Mouse (Mus musculus) ES-Bruce4 (cell line): ENCODE results near the gene Prkce.

Source experiments
- CTCF ChIP-seq: IDR thresholded peaks from one replicate; pipeline ENCODE4 v1.8.1; 2011; ENCODE audit warnings: low read depth, low read length
- EP300 ChIP-seq: IDR thresholded peaks from 2 replicates; pipeline ENCODE4 v1.6.1; 2011; ENCODE audit warnings: low read depth, low read length; ENCODE audit not compliant: insufficient read depth
- POLR2A ChIP-seq: IDR thresholded peaks from one replicate; pipeline ENCODE4 v1.8.1; 2011; ENCODE audit warnings: low read length; ENCODE audit not compliant: insufficient read depth

- TF ChIP-seq CTCF (no peak), POLR2A (no peak), EP300 (no peak)
Observed at GRCm38 (mm10) chr17:86398226-86398625, 230.6 kb downstream of the Prkce start.
